Mouse (Mus musculus): ENCODE measurements at regions not wholly inside any gene's neighbourhood (a gene's known extent, or its start where the extent isn't known, plus 50 kb on each side); places are given as distances from the start of the nearest gene placed in this dataset.

DNA sequence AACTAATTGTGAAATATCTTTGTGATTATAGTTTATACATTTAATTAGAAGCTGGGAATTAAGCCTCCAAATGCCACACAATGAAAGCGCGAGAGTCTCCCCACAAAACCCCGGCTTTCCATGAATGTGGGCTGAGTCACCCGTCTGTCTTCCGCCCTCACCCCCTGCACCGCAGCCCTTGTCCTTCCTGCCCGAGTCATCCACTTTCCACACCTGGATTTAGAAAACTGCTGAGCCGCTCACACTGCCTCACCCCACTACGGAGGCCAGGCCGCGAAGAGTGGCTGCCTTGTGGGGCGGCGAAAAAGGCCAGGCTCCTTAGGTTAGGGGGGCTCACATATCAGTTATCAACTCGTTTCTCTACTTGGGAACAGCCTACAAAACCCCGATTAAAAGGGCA, 177.9 kb upstream of the Map3k1 start:
- ATAC-seq = no peak
- Histone ChIP-seq H3K9ac (ENCODE audit: low read depth, low read length) (no peak overlapping the region), H3K4me2 (ENCODE audit: low read length) (no peak overlapping the region), H3K36me3 (ENCODE audit: control insufficient read depth, insufficient read depth, low read length) (no peaks in the 10 kb centered on the region), H3K27me3 (replicated peaks; ENCODE audit: control insufficient read depth, insufficient read depth, low read length) (no peaks in the 10 kb centered on the region), H3K27ac (ENCODE audit: low read depth, low read length) (no peak overlapping the region), H3K4me1 (ENCODE audit: control insufficient read depth, insufficient read depth, low read depth, low read length) (peaks cover 9% of the 10 kb centered on the region), H3K9me3 (ENCODE audit: control insufficient read depth, low read length) (no peaks in the 10 kb centered on the region), H3K4me3 (ENCODE audit: low read length) (no peak overlapping the region)
- WGBS = 86% methylated on average over 15 of the region's 15 CpGs

DNA sequence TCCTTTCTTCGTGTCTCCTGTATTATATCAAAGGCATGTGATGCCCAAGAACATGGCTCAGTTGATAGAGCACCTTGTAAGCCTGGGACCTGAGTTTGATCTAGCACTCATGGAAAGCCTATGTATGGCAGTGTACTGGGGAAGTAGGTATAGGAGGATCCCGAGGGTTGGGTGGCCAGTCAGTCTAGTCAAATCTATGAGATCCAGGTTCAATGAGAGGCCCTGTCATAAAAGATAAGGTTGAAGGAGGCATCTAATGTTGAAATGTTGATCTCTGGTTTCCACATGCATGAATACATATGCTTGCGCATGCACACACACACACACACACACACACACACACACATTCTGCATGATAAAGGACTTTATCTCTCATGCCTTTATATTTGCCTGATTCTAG, 178.6 kb upstream of the Map3k1 start:
- ATAC-seq = no peak
- H3K9me3 ChIP-seq (ENCODE audit: control insufficient read depth, low read length) = no peaks in the 10 kb centered on the region

DNA sequence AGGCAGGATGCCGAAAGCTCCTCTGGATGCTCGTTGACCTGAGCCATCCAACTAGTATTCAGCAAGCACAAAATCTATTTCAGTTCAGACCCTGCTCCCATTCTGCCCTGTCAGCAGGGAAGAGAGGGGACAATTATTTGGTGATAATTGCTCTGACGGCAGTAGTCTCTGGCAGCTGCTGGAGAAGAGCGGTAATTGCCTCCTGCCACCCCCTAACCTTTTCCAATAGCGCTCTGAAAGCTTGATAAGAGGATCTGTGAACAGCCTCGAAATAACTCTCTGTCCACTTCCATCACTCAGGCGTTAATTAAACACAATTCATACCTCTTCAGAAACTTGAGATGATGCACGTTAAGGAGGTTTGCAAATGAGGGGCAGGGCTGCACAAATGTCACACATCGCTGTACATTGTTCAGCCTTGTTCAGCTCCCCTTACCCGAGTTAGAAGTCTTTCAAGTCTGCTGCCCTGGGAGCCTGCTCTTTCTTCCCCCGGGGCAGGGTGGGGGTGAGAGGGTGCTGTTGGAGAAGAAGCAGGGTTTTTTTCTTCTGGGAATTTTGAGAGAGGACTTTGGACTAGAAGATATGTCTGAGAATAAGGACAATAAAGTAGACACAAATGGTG, 182.2 kb upstream of the Map3k1 start:
- no peaks in the 10 kb centered on the region for H3K9me3 ChIP-seq (ENCODE audit: control insufficient read depth, low read length)
- ATAC-seq = 0 out of 2 replicates have a peak, but pooled peaks have one; percentile 22
- H3K4me1 ChIP-seq (ENCODE audit: control insufficient read depth, insufficient read depth, low read depth, low read length) = peaks cover under 1% of the 10 kb centered on the region; the same call in 1 of the 2 replicates
- no peak overlapping the region for H3K27ac ChIP-seq (ENCODE audit: low read depth, low read length)
- H3K27me3 ChIP-seq (replicated peaks; ENCODE audit: control insufficient read depth, insufficient read depth, low read length) = no peaks in the 10 kb centered on the region
- no peak overlapping the region for H3K4me2 ChIP-seq (ENCODE audit: low read length)
- no peak overlapping the region for H3K9ac ChIP-seq (ENCODE audit: low read depth, low read length)
- WGBS = 17% methylated on average over 11 of the region's 11 CpGs
- H3K36me3 ChIP-seq (ENCODE audit: control insufficient read depth, insufficient read depth, low read length) = no peaks in the 10 kb centered on the region
- no peak overlapping the region for H3K4me3 ChIP-seq (ENCODE audit: low read length)

More for the DNA sequence above, 178.6 kb upstream of the Map3k1 start:
- no peak overlapping the region for H3K27ac ChIP-seq (ENCODE audit: low read depth, low read length)
- H3K9ac ChIP-seq (ENCODE audit: low read depth, low read length) = no peak overlapping the region
- H3K4me1 ChIP-seq (ENCODE audit: control insufficient read depth, insufficient read depth, low read depth, low read length) = peaks cover 9% of the 10 kb centered on the region
- WGBS = 93% methylated on average over 3 of the region's 3 CpGs
- H3K4me3 ChIP-seq (ENCODE audit: low read length) = no peak overlapping the region
- H3K4me2 ChIP-seq (ENCODE audit: low read length) = no peak overlapping the region
- H3K36me3 ChIP-seq (ENCODE audit: control insufficient read depth, insufficient read depth, low read length) = no peaks in the 10 kb centered on the region
- H3K27me3 ChIP-seq (replicated peaks; ENCODE audit: control insufficient read depth, insufficient read depth, low read length) = no peaks in the 10 kb centered on the region

DNA sequence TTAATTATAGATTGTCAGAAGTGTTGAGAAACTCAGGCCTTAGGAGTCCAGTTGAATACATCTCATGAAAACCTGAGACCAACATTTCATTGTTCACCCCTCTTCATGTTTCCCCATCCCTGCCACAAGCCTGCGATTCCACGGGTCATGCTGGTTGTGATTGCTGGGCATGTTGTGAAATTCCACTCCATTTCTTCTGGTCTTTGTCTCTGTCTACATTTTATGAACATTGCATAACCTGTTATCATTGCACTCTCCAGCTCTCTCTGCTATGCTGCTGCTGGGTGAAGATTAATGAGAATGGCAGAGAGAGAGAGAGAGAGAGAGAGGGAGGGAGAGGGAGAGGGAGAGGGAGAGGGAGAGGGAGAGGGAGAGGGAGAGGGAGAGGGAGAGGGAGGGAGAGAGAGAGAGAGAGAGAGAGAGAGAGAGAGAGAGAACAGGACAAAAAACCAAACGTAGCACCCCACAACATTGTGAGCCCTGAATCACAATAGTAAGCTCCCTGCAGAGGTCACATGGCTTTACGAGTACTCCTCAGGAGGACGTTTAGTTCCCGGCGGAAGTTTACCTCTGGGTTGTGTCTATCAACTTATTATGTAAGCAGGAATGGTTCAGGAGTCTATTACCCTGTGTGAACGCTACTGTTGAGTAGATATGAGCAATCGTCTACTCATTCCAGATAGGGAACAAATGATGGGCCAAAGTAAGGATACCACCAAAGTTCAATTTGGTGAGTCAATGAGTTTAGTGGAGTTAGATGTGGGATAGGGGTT, 183.5 kb upstream of the Map3k1 start:
- no peak overlapping the region for H3K27ac ChIP-seq (ENCODE audit: low read depth, low read length)
- no peak overlapping the region for H3K4me3 ChIP-seq (ENCODE audit: low read length)
- no peak overlapping the region for H3K9ac ChIP-seq (ENCODE audit: low read depth, low read length)
- peaks cover 11% of the 10 kb centered on the region for H3K4me1 ChIP-seq (ENCODE audit: control insufficient read depth, insufficient read depth, low read depth, low read length)
- H3K27me3 ChIP-seq (replicated peaks; ENCODE audit: control insufficient read depth, insufficient read depth, low read length) = no peaks in the 10 kb centered on the region
- no peaks in the 10 kb centered on the region for H3K9me3 ChIP-seq (ENCODE audit: control insufficient read depth, low read length)
- H3K36me3 ChIP-seq (ENCODE audit: control insufficient read depth, insufficient read depth, low read length) = no peaks in the 10 kb centered on the region
- 77% methylated on average over 9 of the region's 9 CpGs for WGBS
- no peak overlapping the region for H3K4me2 ChIP-seq (ENCODE audit: low read length)
- ATAC-seq = no peak

DNA sequence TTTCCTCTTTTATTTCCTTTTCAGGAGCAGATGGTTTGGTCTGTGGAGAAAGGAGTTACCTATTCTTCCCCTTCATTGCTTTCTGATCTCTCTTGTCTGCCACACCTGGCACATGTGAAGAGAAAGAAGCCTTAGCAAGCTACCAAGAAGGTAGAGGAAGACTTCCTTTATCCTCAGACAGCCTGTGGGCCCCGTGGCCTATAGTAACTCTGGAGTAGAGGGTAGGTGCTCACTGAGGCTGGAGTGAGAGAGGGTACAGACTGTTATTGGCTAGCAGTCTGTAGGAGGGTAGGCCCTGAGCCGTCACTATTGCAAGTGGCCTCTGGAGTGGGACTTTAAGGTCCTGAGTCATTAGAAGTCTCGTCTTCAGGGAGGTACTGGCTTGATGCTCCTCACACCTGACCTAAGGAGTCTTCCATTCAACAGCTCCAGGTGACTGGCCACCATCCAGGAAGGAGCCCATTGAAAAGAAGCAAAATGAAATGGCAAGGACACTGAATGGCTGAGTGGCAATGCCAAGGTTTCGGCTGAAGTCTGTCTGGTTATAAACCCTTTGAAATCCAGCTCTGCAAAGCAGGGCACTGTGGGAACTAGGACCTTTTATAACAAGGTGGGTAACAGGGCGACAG, 186.2 kb upstream of the Map3k1 start:
- Histone ChIP-seq H3K4me3 (ENCODE audit: low read length) (no peak overlapping the region), H3K9ac (ENCODE audit: low read depth, low read length) (no peak overlapping the region), H3K4me1 (ENCODE audit: control insufficient read depth, insufficient read depth, low read depth, low read length) (peaks cover 11% of the 10 kb centered on the region), H3K4me2 (ENCODE audit: low read length) (no peak overlapping the region), H3K9me3 (ENCODE audit: control insufficient read depth, low read length) (no peaks in the 10 kb centered on the region), H3K27me3 (replicated peaks; ENCODE audit: control insufficient read depth, insufficient read depth, low read length) (no peaks in the 10 kb centered on the region), H3K27ac (ENCODE audit: low read depth, low read length) (no peak overlapping the region), H3K36me3 (ENCODE audit: control insufficient read depth, insufficient read depth, low read length) (no peaks in the 10 kb centered on the region)
- WGBS = 86% methylated on average over 5 of the region's 5 CpGs
- no peak for ATAC-seq

GRCm38 (mm10) chr13:111995716-111996115, 186.9 kb upstream of the Map3k1 start:
- no peak overlapping the region for H3K4me3 ChIP-seq (ENCODE audit: low read length)
- 75% methylated on average over 6 of the region's 6 CpGs for WGBS
- no peak for ATAC-seq
- peaks cover 14% of the 10 kb centered on the region for H3K4me1 ChIP-seq (ENCODE audit: control insufficient read depth, insufficient read depth, low read depth, low read length)
- no peaks in the 10 kb centered on the region for H3K27me3 ChIP-seq (replicated peaks; ENCODE audit: control insufficient read depth, insufficient read depth, low read length)
- no peak overlapping the region for H3K27ac ChIP-seq (ENCODE audit: low read depth, low read length)
- no peaks in the 10 kb centered on the region for H3K9me3 ChIP-seq (ENCODE audit: control insufficient read depth, low read length)
- H3K36me3 ChIP-seq (ENCODE audit: control insufficient read depth, insufficient read depth, low read length) = no peaks in the 10 kb centered on the region
- no peak overlapping the region for H3K4me2 ChIP-seq (ENCODE audit: low read length)
- H3K9ac ChIP-seq (ENCODE audit: low read depth, low read length) = no peak overlapping the region

DNA sequence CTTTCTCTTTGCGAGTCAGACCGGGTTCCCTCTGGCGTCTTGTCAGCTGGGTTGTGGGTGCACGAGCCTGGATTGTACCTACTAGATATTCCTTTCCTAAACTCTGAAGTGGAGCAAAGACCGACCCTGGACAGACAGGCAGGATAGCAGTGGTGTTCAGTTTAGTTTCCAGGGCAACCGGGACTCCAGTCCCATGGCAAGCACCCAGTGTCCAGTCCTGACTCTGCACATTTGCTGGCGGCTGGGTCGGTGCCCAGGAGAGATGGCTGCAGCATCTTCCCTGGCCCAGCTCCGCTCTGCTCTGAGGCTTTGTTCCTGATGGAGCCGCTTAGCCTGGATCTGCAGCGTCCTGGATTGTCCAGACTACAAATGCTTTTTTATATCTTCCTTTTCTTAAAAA, 188.1 kb upstream of the Map3k1 start:
- Histone ChIP-seq H3K9me3 (ENCODE audit: control insufficient read depth, low read length) (no peaks in the 10 kb centered on the region), H3K36me3 (ENCODE audit: control insufficient read depth, insufficient read depth, low read length) (no peaks in the 10 kb centered on the region), H3K4me1 (ENCODE audit: control insufficient read depth, insufficient read depth, low read depth, low read length) (peaks cover 24% of the 10 kb centered on the region), H3K27ac (ENCODE audit: low read depth, low read length) (no peak overlapping the region), H3K4me3 (ENCODE audit: low read length) (no peak overlapping the region), H3K4me2 (ENCODE audit: low read length) (no peak overlapping the region), H3K9ac (ENCODE audit: low read depth, low read length) (0 out of 2 replicates have a peak overlapping the region, but pooled peaks have one; percentile 13), H3K27me3 (replicated peaks; ENCODE audit: control insufficient read depth, insufficient read depth, low read length) (no peaks in the 10 kb centered on the region)
- WGBS = 39% methylated on average over 11 of the region's 11 CpGs
- ATAC-seq = peak; percentile 86

DNA sequence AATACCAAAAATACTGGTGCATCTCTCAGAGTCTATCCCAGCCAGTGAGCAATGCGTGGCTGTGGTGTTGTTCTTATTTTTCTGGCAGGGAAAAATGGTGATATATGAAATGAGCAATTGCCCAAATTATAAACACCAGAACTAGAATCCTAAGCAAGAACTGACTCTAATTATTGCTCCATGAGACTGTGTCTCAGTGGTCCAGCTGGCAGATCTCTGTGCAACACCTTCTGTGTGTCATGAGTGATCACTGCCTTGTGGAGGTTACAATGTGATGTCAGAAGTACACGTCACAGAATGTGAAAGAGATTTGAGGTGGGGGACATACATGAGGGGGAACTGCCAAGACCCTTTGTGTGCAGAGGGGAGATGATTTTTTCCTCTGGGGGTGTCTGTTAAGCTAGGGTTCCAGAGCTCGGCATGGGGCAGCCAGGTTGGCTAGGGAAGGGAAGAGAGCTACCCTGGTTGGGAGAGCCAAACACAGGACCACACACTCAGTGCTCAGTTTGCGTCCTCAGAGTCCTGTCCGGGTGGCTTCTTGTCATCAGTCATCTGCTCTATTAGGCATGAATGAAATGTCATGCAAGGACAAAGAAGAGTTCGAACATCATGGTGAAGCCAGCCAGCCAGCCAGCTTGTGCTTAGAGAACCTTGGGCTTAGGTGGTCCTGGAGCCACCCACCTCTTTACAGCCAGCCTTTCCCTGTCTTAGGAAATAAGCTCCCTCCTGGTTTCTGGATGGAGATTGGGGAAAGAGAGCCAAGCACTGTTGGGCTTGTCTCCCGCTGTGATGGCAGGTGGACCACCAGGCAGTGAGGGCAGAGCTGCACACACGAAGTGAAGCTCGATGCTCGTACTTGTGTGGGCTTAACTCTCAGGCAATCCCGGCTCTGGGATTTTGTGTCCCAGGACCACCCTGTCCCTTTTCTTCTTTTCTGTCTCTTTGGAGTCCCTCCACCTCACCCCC, 189.5 kb upstream of the Map3k1 start:
- H3K27me3 ChIP-seq (replicated peaks; ENCODE audit: control insufficient read depth, insufficient read depth, low read length) = no peaks in the 10 kb centered on the region
- peaks cover 29% of the 10 kb centered on the region for H3K4me1 ChIP-seq (ENCODE audit: control insufficient read depth, insufficient read depth, low read depth, low read length)
- no peak overlapping the region for H3K4me3 ChIP-seq (ENCODE audit: low read length)
- H3K36me3 ChIP-seq (ENCODE audit: control insufficient read depth, insufficient read depth, low read length) = no peaks in the 10 kb centered on the region
- ATAC-seq = peak; percentile 29; the same call in 1 of the 2 replicates
- 79% methylated on average over 11 of the region's 11 CpGs for WGBS
- H3K27ac ChIP-seq (ENCODE audit: low read depth, low read length) = no peak overlapping the region; the same call in 1 of the 2 replicates
- H3K9me3 ChIP-seq (ENCODE audit: control insufficient read depth, low read length) = no peaks in the 10 kb centered on the region
- no peak overlapping the region for H3K9ac ChIP-seq (ENCODE audit: low read depth, low read length)
- H3K4me2 ChIP-seq (ENCODE audit: low read length) = no peak overlapping the region
